Mouse (Mus musculus) intestine, embryonic 16.5 days (tissue): ENCODE data around the gene Tbrg1. TPM values are rescaled to one million over a fixed set of nuclear protein-coding genes. Genes with fewer than 3 reads are reported as not detected.

ENCODE experiments used
- ATAC-seq: fragments of 200-750 bp; cut with Nextera tagmentation; 2 replicates; pipeline ENCODE4 v1.8.0; 2017; ENCODE audit warnings: moderate TSS enrichment, moderate library complexity
- H3K27ac ChIP-seq: fragments of 300-500 bp; sonication (generic); 2 replicates; pipeline ENCODE4 v1.5.1; 2014; ENCODE audit warnings: mild to moderate bottlenecking, low read length
- H3K27me3 ChIP-seq: fragments of 300-500 bp; sonication (generic); replicated peaks from 2 replicates; pipeline ENCODE4 v1.6.1; 2014; ENCODE audit warnings: low read length, control low read depth, mixed read lengths; ENCODE audit not compliant: control insufficient read depth, insufficient read depth
- H3K36me3 ChIP-seq: fragments of 300-500 bp; sonication (generic); 2 replicates; pipeline ENCODE4 v1.6.1; 2014; ENCODE audit warnings: low read length, control low read depth; ENCODE audit not compliant: control insufficient read depth, insufficient read depth
- H3K4me1 ChIP-seq: fragments of 300-500 bp; sonication (generic); 2 replicates; pipeline ENCODE4 v1.6.1; 2014; ENCODE audit warnings: low read length, control low read depth, mixed read lengths; ENCODE audit not compliant: control insufficient read depth, insufficient read depth
- H3K4me2 ChIP-seq: fragments of 300-500 bp; sonication (generic); 2 replicates; pipeline ENCODE4 v1.6.1; 2014; ENCODE audit warnings: low read depth, low read length, control low read depth
- H3K4me3 ChIP-seq: fragments of 300-500 bp; sonication (generic); 2 replicates; pipeline ENCODE4 v1.5.1; 2014; ENCODE audit warnings: mild to moderate bottlenecking, low read length
- H3K9ac ChIP-seq: fragments of 300-500 bp; sonication (generic); 2 replicates; pipeline ENCODE4 v1.6.1; 2014; ENCODE audit warnings: low read depth, low read length
- H3K9me3 ChIP-seq: fragments of 300-500 bp; sonication (generic); 2 replicates; pipeline ENCODE4 v1.6.1; 2016; ENCODE audit warnings: low read length, control low read depth; ENCODE audit not compliant: control insufficient read depth
- WGBS: fragments of 180-500 bp; shearing (Covaris S2); extraction: QIAGEN DNeasy Blood & Tissue Kit; methylation state at CpG from one replicate; pipeline ENCODE4 v1.1.7; 2014; 5-methylcytosine and 5-hydroxymethylcytosine counted together
- polyA plus RNA-seq: library from polyadenylated mRNA; unstranded; fragments of >200 nt; fragmentation: Nextera tagmentation; extraction: Ambion mirVana; gene quantifications from 2 replicates; pipeline ENCODE4 v1.2.1, GENCODE M21; 2015

The Tbrg1 gene
- polyA plus RNA-seq, 1 experiment from 2014 or later, result 191 TPM

DNA sequence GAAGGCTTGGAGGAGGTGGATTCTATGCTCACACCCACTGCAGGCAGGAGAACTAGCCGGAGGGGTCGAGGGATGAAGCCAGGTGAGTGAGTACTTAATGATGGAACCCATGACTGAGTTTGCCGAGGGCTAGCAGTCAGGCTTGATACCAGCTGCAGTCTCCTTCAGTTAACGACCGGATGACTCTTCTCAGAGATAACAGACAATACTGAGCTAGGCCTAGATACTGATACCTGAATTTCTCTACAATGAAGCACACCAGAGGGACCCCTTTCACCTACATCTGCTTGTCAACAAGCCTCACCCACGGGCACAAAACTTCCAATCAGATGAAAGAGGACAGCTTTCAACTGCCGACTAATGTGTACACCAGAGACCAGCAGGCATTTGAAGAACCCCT is 8.9 kb upstream of the Tbrg1 start:
- no peak for ATAC-seq
- no peaks in the 10 kb centered on the region for H3K9me3 ChIP-seq
- no peaks in the 10 kb centered on the region for H3K4me1 ChIP-seq
- H3K27ac ChIP-seq, result no peak overlapping the region
- H3K36me3 ChIP-seq, result no peaks in the 10 kb centered on the region
- WGBS, result 70% methylated on average over 7 of the region's 7 CpGs
- H3K9ac ChIP-seq, result no peak overlapping the region
- H3K4me3 ChIP-seq, result no peak overlapping the region
- H3K27me3 ChIP-seq, result no peaks in the 10 kb centered on the region
- H3K4me2 ChIP-seq, result no peak overlapping the region

DNA sequence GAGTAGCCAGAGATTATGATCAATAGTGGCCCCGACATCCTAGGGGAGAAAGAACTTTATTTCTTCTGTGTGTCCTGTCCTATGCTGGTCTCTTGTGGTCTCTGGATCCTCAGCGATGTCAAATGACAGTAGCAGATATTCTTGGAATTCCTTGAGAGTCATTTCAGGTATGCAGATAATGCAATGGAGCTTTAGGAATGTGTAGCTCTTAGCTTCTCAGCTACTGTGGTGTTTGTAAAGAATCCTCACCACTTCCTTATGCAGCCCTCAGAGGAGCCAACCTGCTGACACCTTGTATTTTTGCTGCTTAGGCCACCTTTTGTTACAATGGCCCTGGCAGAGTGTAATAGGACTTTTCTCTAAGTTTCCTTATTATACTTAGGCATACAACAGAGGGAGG is 7.5 kb upstream of the Tbrg1 start:
- Histone ChIP-seq H3K27ac (no peak overlapping the region), H3K36me3 (no peaks in the 10 kb centered on the region), H3K4me1 (no peaks in the 10 kb centered on the region), H3K9ac (no peak overlapping the region), H3K27me3 (no peaks in the 10 kb centered on the region), H3K9me3 (no peaks in the 10 kb centered on the region), H3K4me2 (no peak overlapping the region), H3K4me3 (no peak overlapping the region)
- no peak for ATAC-seq
- 70% methylated on average over 2 of the region's 2 CpGs for WGBS

DNA sequence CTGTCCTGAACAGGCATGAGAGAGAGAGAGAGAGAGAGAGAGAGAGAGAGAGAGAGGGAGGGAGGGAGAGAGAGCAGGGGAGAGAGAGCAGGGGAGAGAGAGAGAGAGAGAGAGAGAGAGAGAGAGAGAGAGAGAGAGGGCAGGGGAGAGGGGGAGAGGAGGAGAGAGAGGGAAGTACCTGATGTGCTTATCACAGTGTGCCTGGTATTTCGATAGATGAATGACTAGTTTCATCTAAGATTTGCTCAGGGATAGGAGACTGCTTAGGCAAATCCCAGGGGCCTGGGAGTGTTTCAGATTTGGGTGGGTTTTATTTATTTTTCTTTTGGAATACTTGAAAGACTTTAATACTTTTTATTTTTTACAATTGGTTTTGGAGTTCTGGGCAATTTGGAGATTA is 6.1 kb upstream of the Tbrg1 start:
- H3K9ac ChIP-seq, result no peak overlapping the region
- 69% methylated on average over 1 of the region's 1 CpGs for WGBS
- no peaks in the 10 kb centered on the region for H3K36me3 ChIP-seq
- H3K9me3 ChIP-seq, result no peaks in the 10 kb centered on the region
- H3K4me1 ChIP-seq, result no peaks in the 10 kb centered on the region
- no peak overlapping the region for H3K4me3 ChIP-seq
- no peak for ATAC-seq
- H3K4me2 ChIP-seq, result no peak overlapping the region
- no peak overlapping the region for H3K27ac ChIP-seq
- no peaks in the 10 kb centered on the region for H3K27me3 ChIP-seq

DNA sequence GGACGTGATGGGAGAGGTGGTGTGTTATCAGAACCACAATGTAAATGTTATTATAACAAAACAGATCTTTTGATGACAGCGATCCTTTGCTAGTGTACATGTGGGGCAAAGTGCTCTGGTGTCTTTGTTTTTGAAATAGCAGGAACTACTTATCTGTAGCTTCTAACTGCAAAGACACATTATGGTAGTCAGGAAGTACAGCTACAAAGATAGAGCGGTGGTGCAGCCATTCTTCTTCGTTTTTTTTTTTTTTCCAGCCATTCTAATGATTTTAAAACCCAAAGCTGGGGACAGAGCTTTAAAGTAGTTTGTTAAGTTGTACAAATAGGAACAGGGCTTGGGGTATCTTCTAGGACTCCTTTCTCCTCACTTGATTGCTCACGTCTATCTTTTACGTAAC is 2.3 kb upstream of the Tbrg1 start:
- Histone ChIP-seq H3K27me3 (no peaks in the 10 kb centered on the region), H3K9me3 (no peaks in the 10 kb centered on the region), H3K4me1 (no peaks in the 10 kb centered on the region; the same call in 1 of the 2 replicates), H3K36me3 (no peaks in the 10 kb centered on the region), H3K4me3 (no peak overlapping the region), H3K9ac (no peak overlapping the region), H3K27ac (no peak overlapping the region), H3K4me2 (no peak overlapping the region)
- no peak for ATAC-seq
- WGBS, result 81% methylated on average over 6 of the region's 6 CpGs

DNA sequence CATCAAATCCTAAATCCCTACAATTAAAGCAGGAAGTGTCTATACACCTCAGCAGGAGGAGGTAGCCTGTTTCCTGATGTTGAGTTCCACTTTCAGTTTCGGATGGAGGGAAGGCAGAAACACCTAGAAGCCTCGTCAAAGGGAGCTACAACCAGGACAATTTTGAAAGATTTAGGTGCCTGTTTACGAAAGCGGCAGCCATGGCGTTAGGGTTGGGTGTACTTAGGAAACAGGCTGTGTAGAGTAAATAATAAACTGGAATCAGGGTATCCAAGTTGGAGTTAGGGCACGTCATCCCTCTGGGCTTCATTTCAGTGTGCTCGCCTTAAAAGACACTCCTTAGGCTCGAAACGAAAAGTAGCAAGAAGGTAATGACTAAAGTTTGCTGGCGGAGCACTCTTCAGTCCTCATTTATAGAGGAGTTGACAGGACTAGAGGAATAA is 652 bp downstream of the Tbrg1 start:
- Histone ChIP-seq H3K4me1 (no peaks in the 10 kb centered on the region; the same call in 1 of the 2 replicates), H3K9ac (peak overlapping the region; percentile 88), H3K27ac (peak overlapping the region; percentile 96), H3K9me3 (no peaks in the 10 kb centered on the region), H3K27me3 (no peaks in the 10 kb centered on the region), H3K4me2 (peak overlapping the region; percentile 70), H3K4me3 (peak overlapping the region; percentile 85), H3K36me3 (peaks cover 15% of the 10 kb centered on the region)
- under 1% methylated on average over 10 of the region's 10 CpGs for WGBS
- peak; percentile 57 for ATAC-seq

DNA sequence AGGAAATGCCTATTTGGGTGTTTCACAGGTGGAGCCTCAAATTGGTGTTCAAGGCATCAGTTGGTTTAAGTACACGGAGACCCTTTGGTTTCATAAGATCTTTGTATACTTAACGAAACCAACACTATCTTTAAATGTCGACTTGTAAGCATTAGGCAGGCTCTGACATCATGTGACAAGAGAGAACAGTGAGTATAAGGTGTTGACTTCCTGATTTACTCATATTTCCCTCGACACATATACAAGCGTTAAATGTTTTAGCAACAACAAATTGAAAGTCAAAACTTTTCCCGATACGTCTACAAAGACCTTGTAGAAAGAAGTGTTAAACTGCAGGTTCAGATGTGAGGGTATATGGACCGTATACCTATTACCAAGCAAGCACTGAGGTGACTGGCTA is 1.2 kb downstream of the Tbrg1 start:
- H3K4me3 ChIP-seq, result peak overlapping the region; percentile 85
- no peaks in the 10 kb centered on the region for H3K9me3 ChIP-seq
- H3K27me3 ChIP-seq, result no peaks in the 10 kb centered on the region
- no peaks in the 10 kb centered on the region; the same call in 1 of the 2 replicates for H3K4me1 ChIP-seq
- 52% methylated on average over 8 of the region's 8 CpGs for WGBS
- no peak for ATAC-seq
- H3K4me2 ChIP-seq, result peak overlapping the region; percentile 70
- no peak overlapping the region for H3K27ac ChIP-seq
- H3K36me3 ChIP-seq, result peaks cover 17% of the 10 kb centered on the region
- H3K9ac ChIP-seq, result peak overlapping the region; percentile 88; the same call in 1 of the 2 replicates

DNA sequence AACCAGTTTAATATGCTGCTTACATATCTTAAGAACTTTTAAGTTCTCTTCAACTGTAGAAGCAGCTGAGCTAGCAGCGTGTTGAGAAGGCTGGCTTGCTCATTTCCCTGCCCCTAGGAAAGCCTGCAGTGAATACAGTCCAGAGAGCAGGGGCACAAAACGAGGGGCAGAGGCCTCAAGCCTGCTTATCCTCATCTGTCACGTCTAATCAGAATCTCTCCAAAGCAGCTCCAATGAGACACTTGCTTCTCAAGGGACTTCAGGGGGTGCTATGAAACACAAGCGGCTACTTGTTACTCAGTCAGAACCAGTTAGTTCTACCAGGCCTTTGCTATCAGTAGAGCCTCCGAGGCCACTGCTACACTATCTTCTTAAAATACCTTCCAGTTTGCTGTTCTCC is 3.3 kb downstream of the Tbrg1 start:
- no peaks in the 10 kb centered on the region; the same call in 1 of the 2 replicates for H3K4me1 ChIP-seq
- no peak overlapping the region for H3K4me3 ChIP-seq
- WGBS, result 77% methylated on average over 5 of the region's 5 CpGs
- H3K27ac ChIP-seq, result no peak overlapping the region
- H3K4me2 ChIP-seq, result no peak overlapping the region
- ATAC-seq, result no peak
- no peaks in the 10 kb centered on the region for H3K27me3 ChIP-seq
- peaks cover 32% of the 10 kb centered on the region for H3K36me3 ChIP-seq
- H3K9ac ChIP-seq, result no peak overlapping the region
- H3K9me3 ChIP-seq, result no peaks in the 10 kb centered on the region

DNA sequence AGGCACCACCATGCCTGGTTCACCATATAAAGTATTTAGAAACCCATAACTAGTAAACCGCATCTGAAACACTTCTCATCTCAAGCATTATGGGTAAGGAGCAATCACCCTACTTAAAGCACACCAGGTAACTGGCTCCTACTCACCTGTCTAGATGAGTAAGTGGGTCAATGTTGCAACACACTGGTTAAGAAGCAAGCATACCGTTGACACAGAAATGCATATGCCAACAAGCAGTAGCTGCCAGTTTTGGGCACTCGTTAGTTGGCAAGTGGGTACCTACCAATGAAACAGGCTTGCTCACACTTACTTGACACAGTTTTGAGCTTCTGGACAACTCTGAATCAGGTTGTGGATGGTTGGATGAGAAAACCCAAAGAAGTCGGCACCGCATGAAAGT is 6.5 kb downstream of the Tbrg1 start:
- H3K36me3 ChIP-seq, result peaks cover 35% of the 10 kb centered on the region
- no peak overlapping the region for H3K9ac ChIP-seq
- no peaks in the 10 kb centered on the region for H3K9me3 ChIP-seq
- WGBS, result 94% methylated on average over 5 of the region's 5 CpGs
- ATAC-seq, result no peak
- H3K27ac ChIP-seq, result no peak overlapping the region
- no peaks in the 10 kb centered on the region for H3K27me3 ChIP-seq
- no peaks in the 10 kb centered on the region; the same call in 1 of the 2 replicates for H3K4me1 ChIP-seq
- no peak overlapping the region for H3K4me2 ChIP-seq
- no peak overlapping the region for H3K4me3 ChIP-seq

DNA sequence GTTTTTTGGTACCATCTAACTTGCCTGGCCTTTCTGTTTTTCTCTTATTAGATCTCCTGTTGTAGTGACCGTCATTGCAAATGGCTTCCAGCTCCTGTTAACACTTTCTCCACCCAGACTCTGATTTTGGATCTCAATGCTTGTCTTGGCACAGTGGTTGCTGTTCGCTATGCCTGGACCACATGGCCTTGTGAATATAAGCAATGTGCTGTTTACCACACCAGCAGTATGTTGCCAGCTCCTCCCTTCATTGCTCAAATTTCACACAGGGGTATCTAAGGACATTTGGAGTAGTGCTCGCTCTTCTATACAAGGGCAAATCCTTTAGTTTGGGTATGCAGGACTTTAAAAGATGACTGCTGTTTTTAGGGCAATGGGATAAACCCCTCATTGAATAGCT is 10.9 kb downstream of the Tbrg1 start:
- no peaks in the 10 kb centered on the region for H3K27me3 ChIP-seq
- H3K4me1 ChIP-seq, result no peaks in the 10 kb centered on the region
- H3K36me3 ChIP-seq, result peaks cover 18% of the 10 kb centered on the region
- H3K27ac ChIP-seq, result no peak overlapping the region
- H3K9me3 ChIP-seq, result no peaks in the 10 kb centered on the region
- no peak overlapping the region for H3K9ac ChIP-seq
- no peak overlapping the region for H3K4me3 ChIP-seq
- ATAC-seq, result no peak
- WGBS, result 80% methylated on average over 3 of the region's 3 CpGs
- H3K4me2 ChIP-seq, result no peak overlapping the region

DNA sequence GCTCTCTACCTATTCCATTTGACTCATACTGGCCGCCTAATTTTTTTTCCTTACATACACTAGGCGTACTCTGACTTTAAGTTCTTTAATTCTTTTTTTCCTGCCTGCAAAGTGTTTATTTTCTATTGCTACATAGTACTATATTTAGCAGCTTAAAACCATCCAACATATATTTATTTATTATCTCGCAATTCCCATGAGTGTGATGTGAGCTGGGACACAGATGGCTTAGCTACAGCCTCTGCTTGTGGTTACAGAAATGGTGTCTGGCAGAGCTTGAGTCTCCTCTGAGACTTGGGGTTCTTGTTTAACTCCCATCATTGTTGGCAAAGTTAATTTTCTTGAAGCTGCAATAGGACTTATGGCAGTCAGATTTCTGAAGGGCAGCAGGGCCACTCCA is 18.4 kb downstream of the Tbrg1 start:
- H3K27ac ChIP-seq, result no peak overlapping the region
- no peak overlapping the region for H3K9ac ChIP-seq
- no peaks in the 10 kb centered on the region for H3K36me3 ChIP-seq
- H3K4me2 ChIP-seq, result no peak overlapping the region
- whole genome bisulfite sequencing, result 84% methylated on average over 3 of the region's 3 CpGs
- H3K9me3 ChIP-seq, result no peaks in the 10 kb centered on the region
- H3K27me3 ChIP-seq, result no peaks in the 10 kb centered on the region
- H3K4me3 ChIP-seq, result no peak overlapping the region
- H3K4me1 ChIP-seq, result no peaks in the 10 kb centered on the region
- ATAC-seq, result no peak
